Comparison of ENCODE assay signal across 12 mouse cellular contexts in genomic region chr17:42934068-42934467, GRCm38 (mm10). TPM values are rescaled to one million over a fixed set of nuclear protein-coding genes. Genes with fewer than 3 reads are reported as not detected.
DNase-seq lines count a peak whose midpoint lies in the region; ATAC-seq lines count a peak whose summit lies in the region.
"Had no signal": no experiment of that assay in that cellular context is flagged by ENCODE, and none has a peak within 500 bp of the region (broad histone marks: within the 10 kb centered on the region; RNA-seq: fewer than 3 reads in every experiment).

No protein-coding gene starts in this region.

- ATAC-seq in hindbrain, embryonic 14.5 days (ENCODE audit: low FRiP score) = no peak
- ATAC-seq in intestine, embryonic 15.5 days = peak; percentile 21

- H3K27me3 ChIP-seq in hindbrain, embryonic 14.5 days (ENCODE audit: control insufficient read depth, insufficient read depth, low read length) = no peaks in the 10 kb centered on the region
- no peaks in the 10 kb centered on the region for H3K27me3 ChIP-seq in hindbrain, embryonic 10.5 days (ENCODE audit: insufficient read depth, poor library complexity, severe bottlenecking)
- H3K27me3 ChIP-seq in intestine, embryonic 15.5 days (replicated peaks) = no peaks in the 10 kb centered on the region
- H3K27me3 ChIP-seq: embryonic facial prominence, embryonic 13.5 days; neural tube, embryonic 15.5 days; stomach, embryonic 15.5 days had no signal

- no peaks in the 10 kb centered on the region for H3K4me1 ChIP-seq in hindbrain, embryonic 14.5 days (replicated peaks; ENCODE audit: control insufficient read depth, insufficient read depth, low read length)
- no peaks in the 10 kb centered on the region for H3K4me1 ChIP-seq in hindbrain, embryonic 10.5 days (replicated peaks)
- 0 out of 2 replicates have a peak, but pooled peaks cover 3% of the 10 kb centered on the region for H3K4me1 ChIP-seq in intestine, embryonic 15.5 days (replicated peaks)
- H3K4me1 ChIP-seq: embryonic facial prominence, embryonic 13.5 days; neural tube, embryonic 15.5 days; stomach, embryonic 15.5 days had no signal

- H3K27ac ChIP-seq in hindbrain, embryonic 14.5 days = no peak overlapping the region
- no peak overlapping the region for H3K27ac ChIP-seq in hindbrain, embryonic 10.5 days
- peak overlapping the region; percentile 36; the same call in 1 of the 2 replicates for H3K27ac ChIP-seq in intestine, embryonic 15.5 days
- H3K27ac ChIP-seq: embryonic facial prominence, embryonic 13.5 days; neural tube, embryonic 15.5 days had no signal

- no peak overlapping the region for H3K4me3 ChIP-seq in hindbrain, embryonic 14.5 days (replicated peaks; ENCODE audit: low read length)
- H3K4me3 ChIP-seq in hindbrain, embryonic 10.5 days = no peak overlapping the region
- H3K4me3 ChIP-seq in intestine, embryonic 15.5 days (replicated peaks) = no peak overlapping the region
- H3K4me3 ChIP-seq: embryonic facial prominence, embryonic 13.5 days; neural tube, embryonic 15.5 days; stomach, embryonic 15.5 days had no signal

- no peaks in the 10 kb centered on the region for H3K9me3 ChIP-seq in hindbrain, embryonic 14.5 days (ENCODE audit: control insufficient read depth, low read length)
- no peaks in the 10 kb centered on the region for H3K9me3 ChIP-seq in hindbrain, embryonic 10.5 days
- H3K9me3 ChIP-seq in intestine, embryonic 15.5 days = no peaks in the 10 kb centered on the region
- H3K9me3 ChIP-seq: embryonic facial prominence, embryonic 13.5 days; neural tube, embryonic 15.5 days; stomach, embryonic 15.5 days had no signal

- H3K36me3 ChIP-seq in hindbrain, embryonic 14.5 days (replicated peaks; ENCODE audit: control insufficient read depth, insufficient read depth) = no peaks in the 10 kb centered on the region
- no peaks in the 10 kb centered on the region for H3K36me3 ChIP-seq in hindbrain, embryonic 10.5 days
- no peaks in the 10 kb centered on the region for H3K36me3 ChIP-seq in intestine, embryonic 15.5 days
- H3K36me3 ChIP-seq: embryonic facial prominence, embryonic 13.5 days; neural tube, embryonic 15.5 days; stomach, embryonic 15.5 days had no signal

- peak; percentile 29 for DNase-seq in hindbrain, embryonic 14.5 days (ENCODE audit: low spot score)
- no peak for DNase-seq in hindbrain, embryonic 10.5 days (ENCODE audit: low spot score)
- peak; percentile 35 for DNase-seq in adrenal gland, adult 2 months
- DNase-seq in right cerebral cortex, adult 2 months (ENCODE audit: low spot score in 2 of 2) = peak; percentile 11 to 32
- no peak for DNase-seq in T-cell, adult 2 months (ENCODE audit: low spot score)
- no peak for DNase-seq in urinary bladder, postnatal 25 days (ENCODE audit: low spot score)
- no peak for DNase-seq in frontal cortex, postnatal 14 days (ENCODE audit: low spot score in 2 of 2)
- DNase-seq: liver had no signal

- 72% methylated on average over 3 of the region's 3 CpGs for WGBS in hindbrain, embryonic 14.5 days
- 79% methylated on average over 3 of the region's 3 CpGs for WGBS in hindbrain, embryonic 10.5 days
- WGBS in intestine, embryonic 15.5 days = 30% methylated on average over 3 of the region's 3 CpGs

- no peak overlapping the region for H3K9ac ChIP-seq in hindbrain, embryonic 14.5 days
- no peak overlapping the region for H3K9ac ChIP-seq in intestine, embryonic 15.5 days
- H3K9ac ChIP-seq: embryonic facial prominence, embryonic 13.5 days; neural tube, embryonic 15.5 days; stomach, embryonic 15.5 days had no signal

- no peak overlapping the region for H3K4me2 ChIP-seq in hindbrain, embryonic 14.5 days (replicated peaks)
- H3K4me2 ChIP-seq in intestine, embryonic 15.5 days (replicated peaks) = no peak overlapping the region
- H3K4me2 ChIP-seq: embryonic facial prominence, embryonic 13.5 days; neural tube, embryonic 15.5 days; stomach, embryonic 15.5 days had no signal

RNA-seq across cellular contexts. Expression of gene Cd2ap, which starts 57.6 kb away (rescaled TPM):
- polyA plus RNA-seq in hindbrain, embryonic 14.5 days (2014; fragmentation: Nextera tagmentation; extraction: Ambion mirVana) = 10.8 and 13.7 TPM in 2 replicates
- 7.9 and 12.5 TPM in 2 replicates for polyA plus RNA-seq in hindbrain, embryonic 10.5 days (2016; fragmentation: Nextera tagmentation; extraction: Ambion mirVana)
- 10 to 100 TPM; 53.5 to 57.7 TPM for total RNA-seq in adrenal gland, adult 2 months (2021)
- polyA plus RNA-seq in adrenal gland, adult 2 months (2012; rRNA removed) = 19.7 and 31.1 TPM in 2 replicates
- 33.1 and 37.3 TPM in 2 replicates for polyA plus RNA-seq in intestine, embryonic 15.5 days (2015; fragmentation: Nextera tagmentation; extraction: Ambion mirVana)

Comparison
In these comparisons a context has a peak if more than half of its experiments do, and no peak if none do; other contexts are left out.
1. DNase-seq: peak in hindbrain, embryonic 14.5 days (single experiment), adrenal gland, adult 2 months (single experiment) and right cerebral cortex, adult 2 months (2 of 2); none in hindbrain, embryonic 10.5 days (single experiment), T-cell, adult 2 months (single experiment), urinary bladder, postnatal 25 days (single experiment) and frontal cortex, postnatal 14 days (0 of 2).